Mouse (Mus musculus) thymus, postnatal 0 days (tissue): ENCODE results near the gene Pcsk5. TPM values are rescaled to one million over a fixed set of nuclear protein-coding genes. Genes with fewer than 3 reads are reported as not detected.

ENCODE experiments used
- DNase-seq: peaks from one replicate; pipeline ENCODE4 v3.0.0-alpha.2; 2015; ENCODE audit warnings: low spot score
- polyA plus RNA-seq: library from polyadenylated mRNA; unstranded; fragments of >200 nt; fragmentation: Nextera tagmentation; extraction: Ambion mirVana; gene quantifications from 2 replicates; pipeline ENCODE4 v1.2.1, GENCODE M21; 2015

The Pcsk5 gene
- polyA plus RNA-seq, 1 experiment from 2014 or later: 1.4 TPM

GRCm38 (mm10) chr19:17400571-17400970 lies 436.9 kb downstream of the Pcsk5 start:
- no peak for DNase-seq

- DNase-seq: no peak
Observed at GRCm38 (mm10) chr19:17399965-17400364, 437.5 kb downstream of the Pcsk5 start.

- DNase-seq: no peak
Observed at GRCm38 (mm10) chr19:17397922-17398321, 439.5 kb downstream of the Pcsk5 start.

GRCm38 (mm10) chr19:17396802-17397201 lies 440.6 kb downstream of the Pcsk5 start:
- DNase-seq: no peak

GRCm38 (mm10) chr19:17393841-17394591 lies 443.4 kb downstream of the Pcsk5 start, which contains the start of gene Rfk:
Gene Rfk (plus strand): TSS chr19:17394043.
- DNase-seq: peak; percentile 87

- DNase-seq: no peak
Observed at GRCm38 (mm10) chr19:17392866-17393265, 444.6 kb downstream of the Pcsk5 start.

GRCm38 (mm10) chr19:17388404-17388803 lies 449.0 kb downstream of the Pcsk5 start:
- peak; percentile 17 for DNase-seq

GRCm38 (mm10) chr19:17386424-17386823 lies 451.0 kb downstream of the Pcsk5 start:
- no peak for DNase-seq

GRCm38 (mm10) chr19:17385426-17385825 lies 452.0 kb downstream of the Pcsk5 start:
- DNase-seq: no peak

- no peak for DNase-seq
Observed at GRCm38 (mm10) chr19:17385022-17385421, 452.4 kb downstream of the Pcsk5 start.

GRCm38 (mm10) chr19:17382807-17383397 lies 454.5 kb downstream of the Pcsk5 start:
- DNase-seq: no peak
